Mouse (Mus musculus) embryonic fibroblast, embryonic 13.5 days (primary cell): ENCODE data around the gene Camk2d.

Experiments
- CTCF ChIP-seq: IDR thresholded peaks from 2 replicates; pipeline ENCODE4 v1.5.1; 2011; ENCODE audit warnings: mild to moderate bottlenecking, control low read depth, low read length, moderate library complexity, borderline replicate concordance; ENCODE audit not compliant: insufficient read depth
- POLR2A ChIP-seq: IDR thresholded peaks from 2 replicates; pipeline ENCODE4 v1.6.1; 2011; ENCODE audit warnings: low read depth, mild to moderate bottlenecking, control low read depth, low read length, moderate library complexity

- TF ChIP-seq POLR2A = no peak
- TF ChIP-seq CTCF = no peak
Observed at GRCm38 (mm10) chr3:126570628-126571027, 25.5 kb upstream of the Camk2d start.
